Mouse (Mus musculus): ENCODE measurements around the gene Lrfn2. TPM values are rescaled to one million over a fixed set of nuclear protein-coding genes. Genes with fewer than 3 reads are reported as not detected.

The Lrfn2 gene
- polyA plus RNA-seq, 1 experiment = 13.4 TPM

DNA sequence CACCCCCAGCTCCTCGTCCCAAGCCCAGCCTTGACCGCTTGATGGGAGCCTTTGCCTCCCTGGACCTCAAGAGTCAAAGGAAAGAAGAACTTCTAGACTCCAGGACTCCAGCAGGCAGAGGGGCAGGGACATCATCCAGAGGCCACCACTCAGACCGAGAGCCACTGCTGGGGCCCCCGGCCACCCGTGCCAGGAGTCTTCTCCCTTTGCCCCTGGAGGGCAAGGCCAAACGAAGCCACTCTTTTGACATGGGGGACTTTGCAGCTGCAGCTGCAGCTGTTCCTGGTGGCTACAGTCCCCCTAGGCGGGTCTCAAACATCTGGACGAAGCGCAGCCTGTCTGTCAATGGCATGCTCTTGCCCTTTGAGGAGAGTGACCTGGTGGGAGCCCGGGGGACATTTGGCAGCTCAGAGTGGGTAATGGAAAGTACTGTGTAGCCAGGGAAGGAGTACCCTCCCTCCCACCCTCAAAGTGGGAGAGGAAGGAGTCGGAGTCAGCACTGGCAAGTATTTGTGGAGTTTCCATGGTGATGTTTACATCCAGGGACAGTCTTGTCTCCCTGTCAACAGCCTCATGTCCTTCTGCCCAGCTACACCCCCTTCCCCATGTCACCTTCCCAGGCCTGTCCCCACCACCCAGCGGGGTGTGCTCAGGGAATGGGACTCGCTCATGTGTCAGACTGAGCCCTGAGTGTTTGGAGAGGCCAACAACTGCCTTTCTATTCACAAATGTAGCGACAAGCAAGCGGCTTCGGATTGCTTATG lies 164.8 kb downstream of the Lrfn2 start:
- Histone ChIP-seq H3K27ac (ENCODE audit: insufficient read depth, low read length) (no peak overlapping the region), H3K4me1 (ENCODE audit: control insufficient read depth, insufficient read depth, low read length) (no peaks in the 10 kb centered on the region), H3K4me3 (ENCODE audit: insufficient read depth, low read length) (no peak overlapping the region)
- no peak for TF ChIP-seq CTCF (IDR thresholded peaks at IDR 0.05; ENCODE audit: extremely low read depth, insufficient read depth, low read length)
- TF ChIP-seq POLR2A (IDR thresholded peaks at IDR 0.05; ENCODE audit: extremely low read depth, insufficient read depth, low read length) = no peak

DNA sequence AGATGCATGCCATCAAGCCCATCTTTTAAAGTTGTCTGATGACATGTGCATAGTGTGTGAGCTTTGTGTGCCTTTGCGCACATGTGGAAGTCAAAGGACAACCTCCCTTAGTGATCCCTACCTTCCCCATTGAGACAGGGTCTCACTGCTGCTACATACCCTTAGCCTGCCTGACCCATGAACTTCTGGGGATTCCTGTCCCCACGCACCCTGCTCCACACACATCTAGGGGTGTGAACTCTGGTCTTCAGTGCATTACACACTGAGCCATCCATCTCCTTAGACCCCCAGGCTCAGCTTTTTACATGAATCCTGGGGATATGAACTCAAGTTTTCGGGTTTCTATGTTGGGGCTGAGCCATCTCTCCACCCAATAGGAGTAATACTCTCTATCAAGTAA lies 179.2 kb downstream of the Lrfn2 start:
- Histone ChIP-seq H3K27ac (ENCODE audit: insufficient read depth, low read length) (no peak overlapping the region), H3K4me1 (ENCODE audit: control insufficient read depth, insufficient read depth, low read length) (peaks cover 3% of the 10 kb centered on the region; the same call in 1 of the 2 replicates), H3K4me3 (ENCODE audit: insufficient read depth, low read length) (no peak overlapping the region)
- TF ChIP-seq POLR2A (IDR thresholded peaks at IDR 0.05; ENCODE audit: extremely low read depth, insufficient read depth, low read length) (no peak), CTCF (IDR thresholded peaks at IDR 0.05; ENCODE audit: extremely low read depth, insufficient read depth, low read length) (no peak)

DNA sequence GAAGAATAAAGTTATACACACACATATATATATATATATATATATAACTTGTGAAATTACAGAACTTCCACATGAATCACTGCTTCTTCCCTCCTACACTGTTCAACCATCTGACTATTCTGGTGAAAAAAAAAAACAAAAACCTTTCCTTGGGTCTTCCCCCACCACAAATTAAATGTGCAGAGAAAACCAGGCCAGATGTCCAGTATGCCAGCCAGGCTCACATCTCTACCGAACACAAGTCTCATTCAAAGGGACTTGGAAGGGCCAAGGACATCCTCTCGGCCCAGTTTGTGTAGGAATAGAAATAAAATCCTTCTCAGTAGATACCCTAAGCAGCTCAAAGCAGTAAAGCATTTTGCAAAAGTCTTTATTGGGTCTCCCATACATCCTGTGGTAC lies 179.7 kb downstream of the Lrfn2 start:
- TF ChIP-seq POLR2A (IDR thresholded peaks at IDR 0.05; ENCODE audit: extremely low read depth, insufficient read depth, low read length) = no peak
- TF ChIP-seq CTCF (IDR thresholded peaks at IDR 0.05; ENCODE audit: extremely low read depth, insufficient read depth, low read length) = no peak
- Histone ChIP-seq H3K4me1 (ENCODE audit: control insufficient read depth, insufficient read depth, low read length) (peaks cover 3% of the 10 kb centered on the region; the same call in 1 of the 2 replicates), H3K4me3 (ENCODE audit: insufficient read depth, low read length) (no peak overlapping the region), H3K27ac (ENCODE audit: insufficient read depth, low read length) (no peak overlapping the region)

DNA sequence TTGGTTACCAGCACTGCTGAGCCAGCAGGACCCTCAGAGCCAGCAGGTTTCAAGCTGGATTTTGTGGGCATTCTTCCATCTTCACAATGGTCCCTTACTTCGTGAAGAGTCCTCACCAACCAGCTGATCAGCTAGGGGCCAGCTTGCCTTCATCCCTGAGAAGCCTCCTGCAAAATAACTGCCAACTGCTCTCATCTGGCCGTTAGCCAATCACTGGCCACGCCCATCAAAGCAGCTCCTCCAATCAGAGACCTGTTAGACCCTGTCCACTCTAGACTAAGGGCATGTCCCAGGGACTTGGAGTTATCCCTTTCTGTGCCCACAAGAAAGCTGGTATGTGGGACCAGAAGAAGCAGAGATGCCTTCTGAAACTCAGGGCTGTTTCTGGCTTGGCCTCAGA lies 181.2 kb downstream of the Lrfn2 start:
- Histone ChIP-seq H3K4me1 (ENCODE audit: control insufficient read depth, insufficient read depth, low read length) (peaks cover 3% of the 10 kb centered on the region; the same call in 1 of the 2 replicates), H3K4me3 (ENCODE audit: insufficient read depth, low read length) (no peak overlapping the region), H3K27ac (ENCODE audit: insufficient read depth, low read length) (no peak overlapping the region)
- TF ChIP-seq POLR2A (IDR thresholded peaks at IDR 0.05; ENCODE audit: extremely low read depth, insufficient read depth, low read length) (no peak), CTCF (IDR thresholded peaks at IDR 0.05; ENCODE audit: extremely low read depth, insufficient read depth, low read length) (no peak)

DNA sequence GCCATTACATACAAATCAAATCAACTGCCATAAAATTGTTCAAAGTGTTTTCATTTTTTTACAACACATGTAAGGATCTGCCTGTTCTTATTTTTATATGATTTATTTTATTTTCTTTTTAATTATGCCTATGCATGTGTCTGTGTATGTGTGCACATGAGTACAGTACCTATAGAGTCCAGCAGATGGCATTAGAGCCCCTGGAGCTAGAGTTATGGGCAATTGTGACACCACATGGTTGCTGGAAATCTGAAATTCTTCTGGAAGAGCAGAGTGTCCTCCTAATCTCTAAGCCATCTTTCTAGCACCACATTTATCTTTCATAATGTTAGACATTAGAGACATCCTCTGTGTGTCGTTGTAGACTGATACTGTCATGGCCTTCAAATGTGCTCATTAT lies 192.0 kb downstream of the Lrfn2 start:
- H3K4me3 ChIP-seq (ENCODE audit: insufficient read depth, low read length) = no peak overlapping the region
- H3K27ac ChIP-seq (ENCODE audit: insufficient read depth, low read length) = no peak overlapping the region
- no peaks in the 10 kb centered on the region for H3K4me1 ChIP-seq (ENCODE audit: control insufficient read depth, insufficient read depth, low read length)
- TF ChIP-seq POLR2A (IDR thresholded peaks at IDR 0.05; ENCODE audit: extremely low read depth, insufficient read depth, low read length) = no peak
- no peak for TF ChIP-seq CTCF (IDR thresholded peaks at IDR 0.05; ENCODE audit: extremely low read depth, insufficient read depth, low read length)

DNA sequence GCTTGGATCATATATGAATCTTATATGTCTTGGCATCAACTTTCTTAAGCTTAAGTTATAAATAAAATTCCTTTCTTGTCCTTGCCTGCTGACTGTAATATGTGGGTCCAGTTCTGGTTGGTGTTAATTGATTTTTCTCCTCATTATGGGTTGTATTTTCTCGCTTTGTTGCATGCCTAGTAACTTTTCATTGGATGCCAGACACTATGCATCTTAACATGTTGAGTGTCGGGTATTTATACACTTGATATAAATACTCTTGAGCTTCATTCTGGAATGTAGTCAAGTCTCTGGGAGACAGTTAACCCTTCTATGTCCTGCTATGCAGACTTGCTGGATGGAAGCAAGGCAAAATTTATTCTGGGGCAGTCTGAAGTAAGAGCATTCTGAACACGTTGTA lies 192.5 kb downstream of the Lrfn2 start:
- H3K27ac ChIP-seq (ENCODE audit: insufficient read depth, low read length) = no peak overlapping the region
- TF ChIP-seq CTCF (IDR thresholded peaks at IDR 0.05; ENCODE audit: extremely low read depth, insufficient read depth, low read length) = no peak
- TF ChIP-seq POLR2A (IDR thresholded peaks at IDR 0.05; ENCODE audit: extremely low read depth, insufficient read depth, low read length) = no peak
- no peaks in the 10 kb centered on the region for H3K4me1 ChIP-seq (ENCODE audit: control insufficient read depth, insufficient read depth, low read length)
- H3K4me3 ChIP-seq (ENCODE audit: insufficient read depth, low read length) = no peak overlapping the region

Measured in cortical plate, adult 2 months (tissue).